Comparison of ENCODE assay signal across 9 mouse cellular contexts in the genomic region with DNA sequence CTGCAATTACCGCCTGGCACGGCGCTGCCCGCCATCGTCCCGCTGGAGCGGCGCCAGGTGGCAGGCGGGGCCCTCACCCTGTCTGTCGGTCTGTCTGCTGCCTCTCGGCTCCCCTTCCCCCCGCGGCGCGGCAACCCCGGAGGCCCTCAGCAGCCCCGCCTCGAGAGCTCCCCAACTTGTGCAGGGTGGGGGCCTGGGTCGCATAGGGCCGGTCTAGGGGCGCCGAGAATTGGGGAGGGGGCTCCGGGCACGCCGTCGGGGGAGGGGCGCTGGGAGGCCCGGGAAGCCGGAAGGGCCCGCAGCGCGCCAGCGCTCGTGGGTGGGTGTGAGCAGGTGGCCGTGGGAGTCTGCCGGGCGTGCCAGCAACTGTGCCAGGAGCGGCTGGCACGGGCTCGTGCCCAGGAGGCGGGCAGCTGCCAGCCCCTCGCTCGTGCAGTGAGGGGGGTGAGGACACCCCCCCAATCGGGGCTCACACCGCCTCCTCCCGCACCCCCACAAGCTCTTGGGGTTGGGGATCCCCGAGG. TPM values are rescaled to one million over a fixed set of nuclear protein-coding genes. Genes with fewer than 3 reads are reported as not detected.
DNase-seq lines count a peak whose midpoint lies in the region; ATAC-seq and TF ChIP-seq lines count a peak whose summit lies in the region.
"Had no signal": no experiment of that assay in that cellular context is flagged by ENCODE, and none has a peak within 500 bp of the region (broad histone marks: within the 10 kb centered on the region; RNA-seq: fewer than 3 reads in every experiment).

No protein-coding gene starts in this region.

- no peak for TF ChIP-seq EP300 in MEL (IDR thresholded peaks at IDR 0.05; ENCODE audit: low read depth in 1 of 2, low read length in 2 of 2)

- no peak overlapping the region for H3K27ac ChIP-seq in MEL (ENCODE audit: control insufficient read depth, low read depth, low read length)
- H3K27ac ChIP-seq in embryonic facial prominence, embryonic 13.5 days, result peak overlapping the region; percentile 28; the same call in 1 of the 2 replicates
- H3K27ac ChIP-seq in stomach, embryonic 15.5 days, result peak overlapping the region; percentile 19; the same call in 1 of the 2 replicates

- H3K27me3 ChIP-seq in C2C12 (ENCODE audit: control insufficient read depth, insufficient read depth, insufficient read length) (peaks cover 8% of the 10 kb centered on the region), MEL (ENCODE audit: control insufficient read depth in 1 of 2, insufficient read depth in 2 of 2, low read length in 2 of 2) (peaks cover 2 to 10% of the 10 kb centered on the region in 2 experiments; a peak in 3 of 4 replicates)
- peaks cover 87% of the 10 kb centered on the region for H3K27me3 ChIP-seq in embryonic facial prominence, embryonic 13.5 days
- H3K27me3 ChIP-seq in stomach, embryonic 15.5 days (replicated peaks), result peaks cover 53% of the 10 kb centered on the region

- no peak for TF ChIP-seq RAD21 in MEL (IDR thresholded peaks at IDR 0.05; ENCODE audit: low read depth, low read length)

- H3K4me2 ChIP-seq in embryonic facial prominence, embryonic 13.5 days, result peak overlapping the region; percentile 93
- peak overlapping the region; percentile 96 for H3K4me2 ChIP-seq in stomach, embryonic 15.5 days

- H3K36me3 ChIP-seq in C2C12 (ENCODE audit: control insufficient read depth, insufficient read depth) (no peaks in the 10 kb centered on the region), MEL (ENCODE audit: control insufficient read depth in 1 of 2, insufficient read depth in 2 of 2, low read length in 2 of 2) (peaks cover 0 to 2% of the 10 kb centered on the region in 2 experiments; a peak in 1 of 4 replicates)
- H3K36me3 ChIP-seq in embryonic facial prominence, embryonic 13.5 days, result no peaks in the 10 kb centered on the region
- H3K36me3 ChIP-seq in stomach, embryonic 15.5 days, result no peaks in the 10 kb centered on the region

- peak overlapping the region; percentile 11 for H3K4me3 ChIP-seq in C2C12 (ENCODE audit: insufficient read depth, poor library complexity, severe bottlenecking)
- peak overlapping the region; percentile 59 to 94 for H3K4me3 ChIP-seq in MEL (ENCODE audit: control insufficient read depth in 1 of 2, insufficient read depth in 1 of 2, low read depth in 2 of 2, low read length in 2 of 2)
- peak overlapping the region; percentile 52 for H3K4me3 ChIP-seq in embryonic facial prominence, embryonic 13.5 days
- peak overlapping the region; percentile 50 for H3K4me3 ChIP-seq in stomach, embryonic 15.5 days (replicated peaks)
- H3K4me3 ChIP-seq: erythroblast, embryonic 14.5 days had no signal

- peak overlapping the region; percentile 39 for H3ac ChIP-seq in C2C12 (ENCODE audit: control insufficient read depth, insufficient read length, low read depth)

- WGBS in embryonic facial prominence, embryonic 13.5 days, result 1% methylated on average over 47 of the region's 47 CpGs
- under 1% methylated on average over 45 of the region's 47 CpGs for WGBS in stomach, embryonic 15.5 days

- peak; percentile 34 for DNase-seq in MEL (ENCODE audit: low read depth, low spot score)
- DNase-seq in heart, postnatal 4 days, result peak; percentile 64
- DNase-seq in layer of hippocampus, postnatal 25 days (ENCODE audit: extremely low spot score in 1 of 2, low spot score in 1 of 2), result peak; percentile 67 to 73
- peak; percentile 34 for DNase-seq in lung, postnatal 36 days
- DNase-seq in spleen, postnatal 36 days (ENCODE audit: low spot score in 2 of 2), result no peak

- H3K9ac ChIP-seq in MEL (ENCODE audit: control insufficient read depth, low read depth, low read length, poor library complexity, severe bottlenecking), result peak overlapping the region; percentile 68
- peak overlapping the region; percentile 72 for H3K9ac ChIP-seq in embryonic facial prominence, embryonic 13.5 days
- peak overlapping the region; percentile 25; the same call in 1 of the 2 replicates for H3K9ac ChIP-seq in stomach, embryonic 15.5 days

- no peaks in the 10 kb centered on the region for H3K9me3 ChIP-seq in MEL (replicated peaks; ENCODE audit: insufficient read depth, low read length)
- no peaks in the 10 kb centered on the region for H3K9me3 ChIP-seq in embryonic facial prominence, embryonic 13.5 days
- H3K9me3 ChIP-seq in stomach, embryonic 15.5 days, result no peaks in the 10 kb centered on the region

- H3K79me2 ChIP-seq in C2C12 (ENCODE audit: control insufficient read depth, insufficient read depth) (no peaks in the 10 kb centered on the region), MEL (ENCODE audit: control insufficient read depth, insufficient read depth, low read length, poor library complexity) (no peaks in the 10 kb centered on the region)

- peak; percentile 18; the same call in 1 of the 2 replicates for ATAC-seq in embryonic facial prominence, embryonic 13.5 days (ENCODE audit: insufficient number of reproducible peaks, insufficient read depth, low FRiP score, low TSS enrichment, low read depth)
- no peak for ATAC-seq in stomach, embryonic 15.5 days (ENCODE audit: insufficient read depth, low FRiP score, low read depth)

- TF ChIP-seq POLR2A in MEL (IDR thresholded peaks at IDR 0.05; ENCODE audit: control insufficient read depth in 1 of 2, insufficient read depth in 1 of 2, low read depth in 1 of 2, low read length in 2 of 2, poor library complexity in 1 of 2), result no peak

- no peaks in the 10 kb centered on the region for H3K79me3 ChIP-seq in C2C12 (ENCODE audit: low read depth)

- TF ChIP-seq CTCF in C2C12 (IDR thresholded peaks at IDR 0.05; ENCODE audit: control insufficient read depth, insufficient read depth, insufficient read length) (no peak), MEL (IDR thresholded peaks at IDR 0.05 in 2 of 3, conservative IDR thresholded peaks at IDR 0.05 in 1 of 3; ENCODE audit: control insufficient read depth in 1 of 3, insufficient read depth in 1 of 3, low read depth in 2 of 3, low read length in 3 of 3, poor library complexity in 1 of 3, severe bottlenecking in 1 of 3) (no peak)

- peaks cover 2 to 11% of the 10 kb centered on the region in 2 experiments; a peak in 3 of 4 replicates for H3K4me1 ChIP-seq in MEL (ENCODE audit: control insufficient read depth in 1 of 2, insufficient read depth in 2 of 2, low read length in 2 of 2)
- H3K4me1 ChIP-seq in embryonic facial prominence, embryonic 13.5 days, result peaks cover 48% of the 10 kb centered on the region
- peaks cover 23% of the 10 kb centered on the region for H3K4me1 ChIP-seq in stomach, embryonic 15.5 days

TF ChIP-seq in C2C12, 6 proteins besides CTCF, POLR2A, EP300 and RAD21:
- no peak for TF ChIP-seq MYOG (IDR thresholded peaks at IDR 0.05; ENCODE audit: control insufficient read depth, extremely low read depth, insufficient read length)
- TF ChIP-seq USF1 (IDR thresholded peaks at IDR 0.05; ENCODE audit: low read depth), result no peak
- no peak for TF ChIP-seq MAX (IDR thresholded peaks at IDR 0.05)
- TF ChIP-seq FOSL1 (IDR thresholded peaks at IDR 0.05; ENCODE audit: insufficient read depth, low read length, poor library complexity, severe bottlenecking), result no peak
- no peak for TF ChIP-seq MYOD1 (IDR thresholded peaks at IDR 0.05; ENCODE audit: control insufficient read depth, insufficient read length, low read depth)
- TF ChIP-seq CEBPB (IDR thresholded peaks at IDR 0.05; ENCODE audit: low read depth), result no peak

TF ChIP-seq in MEL, 35 proteins besides CTCF, POLR2A, EP300 and RAD21:
- TF ChIP-seq NELFE (IDR thresholded peaks at IDR 0.05; ENCODE audit: low read depth, low read length), result no peak
- 0 out of 2 replicates have a peak, but pooled peaks have one; percentile 16 for TF ChIP-seq TCF12 (IDR thresholded peaks at IDR 0.05; ENCODE audit: low read depth, low read length)

RNA-seq across cellular contexts. Expression of a gene that starts 4.5 kb away (rescaled TPM):
- 0.76 TPM for polyA plus RNA-seq in C2C12 (2012; fragmentation: generic; extraction: Trizol)
- 0.23 and 0.31 TPM in 2 replicates for total RNA-seq in MEL (2012; rRNA removed)
- polyA plus RNA-seq in MEL (2012; ENCODE audit: insufficient read depth in 1 of 2, insufficient read length in 2 of 2, low read depth in 1 of 2, low replicate concordance in 2 of 2, missing spikeins in 1 of 2), result 1 to 10 TPM in 1 of 2 experiments, not detected in 1; 3.4 TPM
- polyA plus RNA-seq in embryonic facial prominence, embryonic 13.5 days (2015; fragmentation: Nextera tagmentation; extraction: Ambion mirVana), result 0.32 and 0.36 TPM in 2 replicates
- 1 to 10 TPM; 6.1 to 8.3 TPM for total RNA-seq in heart, postnatal 4 days (2021)
- total RNA-seq in layer of hippocampus, postnatal 25 days (2021), result 10 to 100 TPM; 36.3 to 37.4 TPM
- 0.13 and 0.37 TPM in 2 replicates for polyA plus RNA-seq in stomach, embryonic 15.5 days (2015; fragmentation: Nextera tagmentation; extraction: Ambion mirVana)
- polyA plus RNA-seq: erythroblast, embryonic 14.5 days had no signal

Comparison
In these comparisons a context has a peak if more than half of its experiments do, and no peak if none do; other contexts are left out.
1. H3K4me3 ChIP-seq: peak in every context shown above with its lines; median percentile 76 in MEL; 52 in embryonic facial prominence, embryonic 13.5 days; 50 in stomach, embryonic 15.5 days; 11 in C2C12.
2. DNase-seq: peak in MEL (single experiment), heart, postnatal 4 days (single experiment), layer of hippocampus, postnatal 25 days (2 of 2) and lung, postnatal 36 days (single experiment); none in spleen, postnatal 36 days (0 of 2).
3. Peak in every context shown above with its lines, with median percentiles within 50 percentile points of each other: H3K9ac ChIP-seq.